Mouse (Mus musculus): ENCODE data around the gene Clpb.

The Clpb gene

DNA sequence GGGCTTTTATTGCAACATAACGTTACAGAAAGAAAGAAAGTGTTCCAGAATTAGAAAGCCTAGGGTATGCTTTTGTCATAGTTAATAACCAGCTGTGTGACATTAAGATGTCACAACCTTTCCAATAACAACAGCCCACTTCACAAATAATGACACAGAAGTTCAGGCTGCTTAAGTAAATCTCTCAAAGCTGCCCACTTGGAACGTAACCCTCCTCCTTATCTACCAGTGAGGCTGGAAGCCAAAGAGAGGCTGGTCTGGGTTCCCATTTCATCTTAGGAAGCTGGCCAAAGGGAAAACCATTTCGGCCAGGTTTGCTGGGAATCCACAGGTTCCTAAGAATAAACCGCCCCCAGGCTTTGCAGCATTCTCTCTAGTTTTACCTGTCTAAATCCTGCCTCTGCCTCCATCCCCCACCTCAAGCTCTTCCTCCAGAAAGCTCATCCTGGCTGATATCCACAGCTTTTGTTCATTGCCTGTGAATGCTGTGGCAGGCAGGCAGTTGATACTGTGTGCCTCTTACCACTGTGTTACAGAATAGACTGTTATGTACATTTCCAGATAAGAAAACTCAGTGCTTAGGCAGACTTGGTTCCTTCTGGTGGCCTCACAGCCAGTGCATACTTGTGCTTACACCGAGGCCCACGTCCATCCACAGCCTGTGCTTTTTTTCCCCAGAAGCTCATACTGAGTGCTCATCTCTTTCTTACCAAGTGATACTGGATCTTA lies 12.8 kb downstream of the Clpb start:
- DNase-seq, result no peak

DNA sequence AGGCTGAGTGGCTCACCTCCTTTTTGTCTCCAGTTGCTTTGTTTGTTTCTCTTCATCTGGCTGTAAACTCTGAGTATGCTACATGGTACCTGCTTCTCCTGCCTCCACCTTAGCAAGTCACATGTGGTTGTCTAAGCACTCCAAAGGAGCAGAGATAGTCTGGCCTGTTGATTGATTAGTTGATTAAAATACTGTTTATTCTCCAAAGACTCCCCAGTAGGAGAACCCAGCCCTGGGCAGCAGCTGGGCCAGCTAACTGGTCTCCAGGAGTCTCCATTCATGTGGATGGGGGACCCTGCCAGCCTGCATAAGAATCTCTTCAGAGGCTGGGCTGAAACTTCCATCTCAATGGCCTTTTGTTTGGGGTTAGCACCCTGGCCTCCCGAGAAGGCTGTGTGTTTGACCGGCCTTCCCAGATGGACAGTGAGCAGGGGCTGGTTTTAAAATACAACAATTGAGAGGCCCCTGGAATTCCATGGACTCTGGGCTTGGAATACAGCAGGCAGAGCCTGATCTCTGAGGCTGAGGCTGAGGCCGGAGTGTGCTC lies 13.4 kb downstream of the Clpb start:
- DNase-seq, result no peak

- peak; percentile 76 to 89 for DNase-seq
These were observed 16.2 kb downstream of the Clpb start for GRCm38 (mm10) chr7:101679591-101679990.

DNA sequence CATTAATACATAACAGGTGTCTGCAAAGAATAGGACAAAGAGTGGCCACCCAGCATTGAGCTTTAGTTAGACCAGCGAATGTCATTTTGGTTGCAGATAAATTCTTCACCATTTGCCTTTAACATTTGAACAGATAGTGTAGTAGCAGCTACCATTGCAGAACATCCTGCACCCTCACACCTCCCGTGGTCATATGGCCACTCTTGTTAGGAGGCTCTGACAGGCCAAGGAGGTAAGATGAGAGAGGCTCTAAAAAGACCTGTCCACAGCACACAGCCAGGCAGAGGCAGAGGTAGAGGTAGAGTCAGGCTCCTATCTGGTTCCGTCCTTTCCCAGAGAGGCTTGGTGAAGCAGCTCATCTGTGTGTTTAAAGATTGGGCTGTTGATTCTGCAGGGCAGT lies 17.5 kb downstream of the Clpb start:
- no peak for DNase-seq

- peak in 1 of 2 experiments; percentile 13 for DNase-seq
These were observed 18.2 kb downstream of the Clpb start for GRCm38 (mm10) chr7:101681565-101682071.

GRCm38 (mm10) chr7:101682886-101683285 lies 19.5 kb downstream of the Clpb start:
- DNase-seq, result peak; percentile 21 to 47

GRCm38 (mm10) chr7:101683976-101684630 lies 20.7 kb downstream of the Clpb start:
- no peak for DNase-seq

DNA sequence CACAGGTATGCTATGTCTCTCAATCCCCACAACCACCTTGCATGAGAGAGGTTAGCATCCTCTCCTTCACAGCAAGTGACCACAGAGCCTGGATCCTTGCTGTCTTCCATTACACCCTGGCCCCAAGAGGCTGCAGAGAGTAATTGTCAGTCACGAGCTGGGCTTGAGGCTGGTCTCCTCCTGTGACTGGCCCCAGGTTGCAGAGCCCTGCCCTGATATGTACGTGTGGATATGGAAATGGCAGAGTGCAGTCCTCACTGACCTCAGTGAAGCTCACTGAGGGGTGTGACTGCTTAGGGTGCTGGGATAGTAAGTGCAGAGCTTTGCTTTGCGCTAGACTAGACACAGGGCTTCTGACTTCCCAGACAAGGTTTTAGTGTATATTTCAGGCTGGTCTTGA lies 21.2 kb downstream of the Clpb start:
- no peak for DNase-seq

DNA sequence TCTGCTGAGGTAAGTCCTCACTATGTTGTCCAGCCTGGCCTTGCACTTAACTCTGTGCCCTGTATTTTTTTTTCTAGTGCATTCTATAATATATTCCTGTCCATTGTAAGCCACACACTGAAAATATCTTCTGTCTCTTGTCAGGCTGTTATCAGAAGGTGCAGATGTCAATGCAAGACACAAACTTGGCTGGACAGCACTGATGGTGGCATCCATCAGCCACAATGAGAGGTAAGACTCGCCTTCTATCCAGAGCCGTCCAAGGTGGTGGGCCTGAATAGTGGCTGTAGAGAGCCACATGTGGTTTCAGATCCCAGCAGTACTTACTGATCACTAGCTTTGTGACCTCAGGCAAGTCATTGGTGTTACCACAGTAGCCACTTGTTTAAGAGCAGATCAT lies 23.7 kb downstream of the Clpb start:
- DNase-seq, result no peak

- DNase-seq, result no peak
These were observed 27.0 kb downstream of the Clpb start for GRCm38 (mm10) chr7:101690471-101690870.

DNA sequence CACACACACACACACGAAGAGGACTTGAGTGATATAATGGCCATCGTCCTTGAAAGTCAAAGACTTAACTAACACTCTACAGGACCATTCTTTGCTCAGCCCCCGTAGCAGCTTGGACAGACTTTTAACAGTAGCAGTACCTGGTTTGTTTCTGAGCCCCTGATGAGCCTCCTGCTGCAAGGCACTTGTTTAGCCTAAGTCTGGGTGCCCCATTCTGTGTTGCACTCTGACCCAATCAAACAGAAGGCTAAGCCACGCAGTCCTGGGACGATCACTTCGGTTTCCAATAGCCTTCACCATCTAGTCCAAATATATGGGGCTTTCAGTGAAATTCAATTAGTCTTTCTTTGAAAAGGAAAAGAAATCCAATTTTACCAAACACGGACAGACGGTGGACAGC lies 28.4 kb downstream of the Clpb start:
- no peak for DNase-seq

DNA sequence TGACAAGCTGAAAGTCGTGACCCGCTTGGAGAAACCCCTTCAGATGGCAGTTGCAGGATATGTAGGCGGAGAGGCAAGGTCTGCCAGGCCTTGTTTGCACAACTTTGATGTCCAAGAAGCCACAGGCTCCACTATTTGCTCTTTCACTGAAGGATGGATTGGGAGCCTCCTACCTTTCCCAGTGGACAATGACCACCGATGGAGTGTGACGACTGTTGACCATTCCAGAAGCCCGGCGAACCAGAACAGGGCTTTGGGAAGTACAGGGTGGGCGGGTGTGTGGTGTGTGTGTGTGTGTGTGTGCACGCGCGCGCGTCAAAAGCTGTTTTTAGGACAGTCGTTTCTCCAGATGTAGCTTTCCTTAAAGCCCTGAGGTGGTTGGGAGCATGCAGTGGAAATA lies 29.0 kb downstream of the Clpb start:
- DNase-seq, result peak in 1 of 2 experiments; percentile 22

DNA sequence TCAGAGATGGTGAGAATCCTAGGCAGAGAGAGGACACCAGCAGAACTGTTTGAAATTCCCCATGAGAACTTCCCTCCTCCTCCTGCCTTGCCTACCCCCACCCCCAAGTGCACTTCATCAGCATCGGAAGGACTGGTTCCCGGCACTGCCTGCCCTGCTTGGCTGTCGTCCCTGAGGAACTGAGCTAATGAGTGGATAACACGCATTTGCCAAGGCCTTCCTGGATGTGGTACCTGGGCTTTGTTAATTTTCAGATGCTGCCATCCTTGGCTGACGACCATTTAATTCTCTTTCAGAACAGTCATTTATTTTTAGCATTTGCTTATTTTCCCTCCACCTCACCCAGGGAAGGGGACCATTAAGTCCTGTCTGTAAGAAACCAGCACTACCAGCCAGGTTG lies 32.0 kb downstream of the Clpb start:
- DNase-seq, result no peak

DNA sequence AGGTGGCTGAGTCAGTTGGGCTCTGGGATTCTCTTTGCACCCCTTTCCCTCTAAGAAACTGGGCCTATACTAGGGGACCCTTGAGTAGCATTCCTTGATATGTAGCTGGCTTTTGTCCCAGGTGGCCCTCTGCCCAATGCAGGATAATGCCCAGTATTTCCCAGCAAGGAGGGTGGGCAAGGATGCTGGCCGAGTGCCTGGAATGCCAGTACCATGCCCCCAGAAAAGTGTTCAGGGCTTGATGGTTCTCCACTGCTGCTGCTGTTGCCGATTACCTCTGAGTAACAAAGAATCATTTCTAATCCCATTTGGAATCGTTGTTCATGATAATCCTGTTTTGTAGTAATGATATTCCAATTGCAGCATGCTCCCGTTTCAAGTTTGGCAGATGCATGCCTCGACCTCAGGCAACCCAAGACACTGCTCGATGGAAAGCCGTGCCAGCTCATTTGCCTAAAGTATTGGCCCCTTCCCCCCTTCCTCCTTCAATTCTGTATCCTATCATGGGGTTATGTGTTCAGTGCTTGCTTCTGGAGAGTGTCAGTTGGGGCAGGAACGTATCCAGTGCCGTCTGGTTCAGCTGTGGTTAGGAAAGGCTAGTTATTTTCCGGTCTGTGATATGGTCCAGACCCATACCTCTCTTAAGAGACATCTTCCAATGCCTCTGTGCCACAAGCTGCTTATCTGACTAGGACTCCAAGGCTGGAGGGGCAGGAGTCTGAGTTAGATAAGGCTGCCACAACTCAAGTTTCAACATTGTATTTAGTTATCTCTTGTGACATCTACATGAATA lies 33.7 kb downstream of the Clpb start:
- no peak for DNase-seq

DNA sequence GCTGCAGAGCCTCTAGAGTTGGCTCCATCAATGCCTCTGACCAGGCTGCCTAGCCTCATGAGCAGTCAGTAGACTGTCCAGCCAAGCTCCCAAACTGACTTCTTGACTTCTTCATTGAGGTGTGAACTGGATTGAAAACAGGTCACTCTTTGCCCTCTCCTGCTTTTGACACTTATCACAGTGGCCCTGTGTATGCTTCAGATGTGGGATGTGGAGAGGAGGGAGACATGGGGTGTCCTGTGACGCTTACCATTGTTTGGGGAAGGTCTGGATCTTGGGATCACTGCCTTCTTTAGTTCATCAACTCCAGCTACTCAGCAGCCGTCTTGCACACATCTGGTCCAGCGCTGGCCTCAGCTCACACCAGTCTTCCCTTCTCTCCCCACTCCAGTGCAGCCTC lies 36.9 kb downstream of the Clpb start:
- DNase-seq, result no peak

- DNase-seq, result no peak
These were observed 39.3 kb downstream of the Clpb start for GRCm38 (mm10) chr7:101702706-101703105.

- no peak for DNase-seq
These were observed 46.2 kb downstream of the Clpb start for GRCm38 (mm10) chr7:101709586-101709985.

GRCm38 (mm10) chr7:101710236-101710635 lies 46.8 kb downstream of the Clpb start:
- no peak for DNase-seq

GRCm38 (mm10) chr7:101713828-101714400 lies 50.5 kb downstream of the Clpb start:
- no peak for DNase-seq

GRCm38 (mm10) chr7:101715041-101715551 lies 51.7 kb downstream of the Clpb start:
- peak in 1 of 2 experiments; percentile 19 for DNase-seq

- no peak for DNase-seq
These were observed 56.9 kb downstream of the Clpb start for GRCm38 (mm10) chr7:101720356-101720755.

GRCm38 (mm10) chr7:101725081-101725480 lies 61.6 kb downstream of the Clpb start:
- peak; percentile 16 to 50 for DNase-seq

DNA sequence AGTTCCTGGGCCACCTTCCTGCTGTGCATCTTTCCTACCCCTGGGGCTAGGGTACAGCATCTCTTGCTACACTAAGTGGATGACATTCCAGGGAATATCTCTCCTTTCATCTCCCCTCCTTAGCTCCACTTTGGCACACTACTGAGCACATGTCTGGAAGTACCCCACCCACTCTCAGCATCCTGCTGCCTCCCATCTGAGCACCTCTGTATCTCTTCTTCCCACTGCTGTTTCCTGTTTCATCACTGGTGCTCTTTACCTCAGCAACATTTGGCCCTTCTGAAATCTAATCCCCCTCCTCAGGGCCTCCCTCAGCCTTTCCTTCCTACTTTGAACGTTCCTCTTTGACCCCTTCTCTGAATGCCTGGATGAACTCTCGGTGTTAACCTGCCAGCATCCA lies 63.5 kb downstream of the Clpb start:
- DNase-seq, result no peak
